Mouse (Mus musculus) telencephalon, adult 2 months (tissue): ENCODE measurements at regions not wholly inside any gene's neighbourhood (a gene's known extent, or its start where the extent isn't known, plus 50 kb on each side); places are given as distances from the start of the nearest gene placed in this dataset.

Experiments used
- DNase-seq: peaks from one replicate; pipeline ENCODE4 v3.0.0-alpha.2; 2011; ENCODE audit warnings: low read depth, low spot score

DNA sequence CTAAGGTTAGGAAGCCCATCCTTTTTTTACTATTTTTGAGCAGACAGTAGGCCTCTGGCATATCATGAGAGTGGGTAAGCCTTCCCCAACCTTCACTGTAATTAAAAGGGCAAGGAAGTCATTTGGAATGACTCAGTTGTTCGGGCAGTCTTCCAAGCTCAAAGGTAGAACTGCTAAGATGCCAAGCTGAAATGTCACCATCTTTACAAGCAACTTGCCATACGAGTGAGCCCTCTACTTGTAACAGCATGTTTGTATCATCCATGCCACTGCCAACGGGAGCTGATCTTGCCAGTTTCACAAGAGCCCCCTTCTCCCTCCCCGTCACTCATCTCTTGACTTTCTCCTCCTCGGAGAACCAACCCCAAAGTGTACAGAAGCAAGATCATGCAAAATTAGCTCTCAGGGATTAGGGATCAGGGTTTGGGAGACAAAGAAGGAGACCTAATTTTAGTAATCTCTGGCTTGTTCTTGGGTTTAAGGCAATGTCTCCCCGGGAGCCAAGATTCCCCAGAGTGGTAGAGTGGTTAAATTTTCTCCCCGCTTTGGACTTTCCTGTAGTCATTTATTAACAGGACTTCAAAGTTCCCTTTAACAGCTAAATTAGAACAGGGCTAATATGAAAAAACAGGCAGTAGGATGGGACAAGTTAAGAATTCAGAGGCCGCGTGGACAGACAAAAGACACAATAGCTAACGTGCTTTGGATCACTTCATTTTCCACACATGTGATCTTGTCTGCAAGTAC is 216.9 kb upstream of the Ankrd55 start:
- peak; percentile 8 for DNase-seq

DNA sequence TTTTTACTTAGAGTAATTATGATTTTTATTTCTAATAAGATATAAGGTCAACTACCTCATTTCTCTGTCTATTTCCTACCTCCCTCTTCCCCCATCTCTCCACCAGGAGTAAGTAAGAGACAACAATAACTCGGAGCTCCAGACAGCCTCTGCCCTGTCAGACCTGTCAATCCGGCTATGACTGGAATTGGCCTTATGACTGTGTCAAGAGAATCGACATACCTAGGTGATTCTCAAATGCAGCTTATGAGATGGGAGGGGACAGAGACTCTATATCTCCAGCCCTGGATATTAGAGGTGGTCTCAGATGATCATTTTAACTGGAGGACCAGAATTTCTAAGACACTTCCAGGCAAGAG is 216.3 kb upstream of the Ankrd55 start:
- DNase-seq, result no peak

GRCm38 (mm10) chr13:112073519-112074406 is 214.5 kb upstream of the Ankrd55 start:
- DNase-seq, result no peak

- DNase-seq, result no peak
Measured at GRCm38 (mm10) chr13:112075847-112076479, 212.3 kb upstream of the Ankrd55 start.

DNA sequence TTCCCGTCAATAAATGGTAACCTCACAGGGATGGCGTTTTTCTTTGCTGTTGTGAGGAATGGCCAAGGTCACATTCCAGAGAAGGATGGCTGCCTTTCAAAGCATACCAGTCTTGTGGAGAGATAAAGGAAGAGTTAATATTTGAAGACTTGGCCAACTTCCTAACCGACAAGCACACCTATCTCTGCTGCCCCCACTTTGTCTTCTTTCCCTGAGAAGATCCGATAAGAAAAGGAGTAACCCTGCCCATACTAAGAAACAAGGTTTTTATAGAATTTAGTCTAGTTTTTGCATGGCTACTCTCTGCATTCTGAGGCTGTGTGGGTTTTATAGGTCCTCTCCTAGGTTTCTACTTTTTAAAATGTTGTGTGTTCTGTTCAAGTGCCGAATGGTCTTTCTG is 210.2 kb upstream of the Ankrd55 start:
- no peak for DNase-seq

DNA sequence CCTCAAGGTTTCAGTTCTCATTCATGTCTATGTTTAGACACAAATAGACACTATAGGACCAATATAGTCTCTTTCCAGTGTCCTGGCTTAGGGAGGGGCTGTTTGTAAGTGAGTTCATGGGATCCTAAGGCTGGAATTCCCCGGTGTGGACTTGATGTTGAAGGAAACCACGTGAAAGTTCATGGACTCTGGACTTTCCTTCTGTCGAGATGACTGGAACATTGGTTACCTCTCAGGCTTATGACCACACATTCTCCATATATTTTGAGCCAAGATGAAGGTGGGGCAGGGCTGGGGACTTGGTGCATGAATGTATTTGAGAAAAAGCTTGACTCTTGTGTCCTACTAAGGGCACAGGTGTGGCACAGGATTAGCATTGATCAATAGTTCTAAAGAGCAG is 206.3 kb upstream of the Ankrd55 start:
- DNase-seq, result no peak

- no peak for DNase-seq
Measured at GRCm38 (mm10) chr13:112084484-112085278, 203.6 kb upstream of the Ankrd55 start.

DNA sequence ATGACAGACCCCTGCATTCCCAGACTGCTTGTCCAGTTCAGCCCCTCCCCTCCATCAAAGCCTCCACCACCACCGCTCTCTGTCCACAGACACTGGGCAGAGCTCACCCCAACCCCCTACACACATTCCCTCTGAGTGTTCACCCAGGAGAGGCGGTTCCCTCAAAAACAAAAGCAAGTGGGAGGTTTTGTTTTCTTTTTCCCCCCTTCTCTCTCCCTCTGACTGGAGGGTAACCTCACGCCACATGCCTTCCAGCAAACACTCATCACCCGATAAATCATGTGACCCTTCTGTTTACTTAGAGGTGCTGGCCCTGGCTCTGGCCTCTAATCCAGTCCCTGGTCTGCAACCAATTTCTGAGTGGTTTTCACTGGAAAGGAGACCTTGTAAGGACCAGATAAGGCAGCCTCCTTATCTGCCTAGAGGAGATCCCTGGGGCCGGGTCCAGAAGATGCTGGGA is 199.9 kb upstream of the Ankrd55 start:
- no peak for DNase-seq

- no peak for DNase-seq
Measured at GRCm38 (mm10) chr13:112090737-112091136, 197.5 kb upstream of the Ankrd55 start.

- DNase-seq, result no peak
Measured at GRCm38 (mm10) chr13:112095595-112096139, 192.6 kb upstream of the Ankrd55 start.

DNA sequence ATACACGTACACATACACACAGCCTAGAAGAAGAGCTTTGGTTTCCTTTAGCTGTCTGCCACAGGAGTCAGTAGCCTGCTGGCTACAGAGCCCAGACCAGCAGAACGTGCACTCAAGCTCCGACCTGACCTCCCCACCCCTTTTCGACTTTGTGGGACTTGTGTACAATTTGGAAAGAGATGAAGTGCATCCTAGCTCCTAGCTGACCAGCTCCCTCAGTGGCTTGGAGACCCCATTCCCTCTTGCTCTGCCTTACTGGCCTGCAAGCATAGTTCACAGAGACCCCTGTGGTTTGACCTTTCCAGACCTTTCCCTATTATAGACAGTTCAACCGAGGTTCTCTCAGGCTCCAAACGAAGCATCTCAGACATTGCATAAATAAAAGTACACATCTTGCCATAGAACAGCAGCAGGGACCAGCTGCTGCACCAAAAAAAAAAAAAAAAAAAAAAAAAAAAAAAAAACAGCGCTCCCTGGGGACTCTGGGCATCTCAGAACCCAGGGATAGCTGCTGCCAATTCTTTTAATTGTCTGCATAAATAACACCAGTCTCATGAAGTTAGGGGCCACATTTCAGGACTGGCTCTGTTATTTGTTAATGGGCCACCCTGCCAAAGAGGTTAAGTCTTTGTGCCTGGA is 188.2 kb upstream of the Ankrd55 start:
- no peak for DNase-seq

- peak; percentile 27 for DNase-seq
Measured at GRCm38 (mm10) chr13:112100592-112101420, 187.4 kb upstream of the Ankrd55 start.

GRCm38 (mm10) chr13:112101421-112101756 is 186.9 kb upstream of the Ankrd55 start:
- DNase-seq, result no peak

DNA sequence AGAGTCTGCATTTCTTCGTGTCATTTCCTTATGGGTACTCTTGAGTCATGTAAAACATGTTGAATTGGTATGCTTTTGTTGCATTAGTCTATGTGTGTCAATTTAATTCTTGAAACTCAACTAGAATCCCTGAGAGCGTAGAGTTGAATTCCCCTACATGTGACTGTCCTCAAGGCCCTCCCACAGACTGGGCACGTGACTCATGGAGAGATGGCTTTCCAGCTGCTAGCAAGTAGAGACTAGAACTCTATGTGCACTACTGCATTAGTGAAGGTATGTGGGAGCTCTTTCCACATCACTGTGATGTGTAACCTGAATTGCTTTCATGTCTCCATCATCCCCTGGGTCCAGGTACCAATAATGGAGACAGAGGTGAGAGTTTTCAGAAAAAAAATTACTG is 182.3 kb upstream of the Ankrd55 start:
- DNase-seq, result no peak

DNA sequence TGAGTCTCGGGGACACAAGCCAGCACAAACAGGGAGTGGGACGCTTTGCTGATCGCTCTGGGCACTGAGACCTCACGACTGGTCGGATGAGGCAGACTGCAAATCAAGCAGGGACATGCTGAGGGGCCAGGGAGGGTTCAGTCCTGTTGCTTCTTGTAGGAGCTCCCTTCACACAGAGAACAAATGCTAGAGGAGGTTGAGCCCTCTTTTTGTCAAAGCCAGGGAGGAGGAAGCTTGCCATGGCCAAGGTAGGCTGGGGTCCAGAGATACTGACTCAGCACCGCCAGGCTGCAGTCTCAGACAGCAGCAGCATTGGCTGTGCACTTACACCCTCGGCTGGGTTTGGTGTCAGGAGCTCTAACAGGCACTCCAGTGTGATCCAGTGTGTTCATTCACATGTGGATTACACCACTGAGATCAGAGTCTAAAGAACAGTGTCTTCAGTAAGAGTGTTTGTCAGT is 173.5 kb upstream of the Ankrd55 start:
- DNase-seq, result no peak

DNA sequence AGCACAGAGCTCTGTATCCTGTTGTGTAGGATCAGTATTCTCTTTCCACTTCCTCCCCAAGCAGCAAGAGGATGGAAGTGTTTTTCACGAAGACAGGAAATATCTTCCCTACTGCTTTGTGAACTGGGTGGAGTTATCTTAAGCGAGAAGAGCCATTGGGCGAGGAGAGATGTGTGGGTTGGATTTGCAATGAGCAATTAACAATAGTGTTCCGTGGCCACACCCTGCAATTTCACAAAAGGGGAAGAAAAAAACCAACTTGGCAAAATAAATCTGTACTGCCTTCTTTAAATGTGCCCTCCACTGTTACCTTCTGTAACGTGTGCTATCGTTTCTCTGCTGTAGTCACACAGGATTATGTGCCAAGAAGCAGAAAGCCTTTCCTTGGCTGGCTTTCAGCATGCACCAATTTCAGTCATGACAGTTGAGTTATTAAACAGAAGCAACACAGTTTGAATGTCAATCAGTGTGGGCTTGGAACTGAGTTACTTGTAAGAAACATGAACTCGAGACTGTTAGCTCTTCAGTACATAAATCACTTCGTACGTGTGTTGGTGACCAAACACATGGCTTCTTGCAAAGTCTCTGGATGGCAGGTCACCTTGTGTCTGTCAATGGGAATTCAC is 172.0 kb upstream of the Ankrd55 start:
- no peak for DNase-seq

DNA sequence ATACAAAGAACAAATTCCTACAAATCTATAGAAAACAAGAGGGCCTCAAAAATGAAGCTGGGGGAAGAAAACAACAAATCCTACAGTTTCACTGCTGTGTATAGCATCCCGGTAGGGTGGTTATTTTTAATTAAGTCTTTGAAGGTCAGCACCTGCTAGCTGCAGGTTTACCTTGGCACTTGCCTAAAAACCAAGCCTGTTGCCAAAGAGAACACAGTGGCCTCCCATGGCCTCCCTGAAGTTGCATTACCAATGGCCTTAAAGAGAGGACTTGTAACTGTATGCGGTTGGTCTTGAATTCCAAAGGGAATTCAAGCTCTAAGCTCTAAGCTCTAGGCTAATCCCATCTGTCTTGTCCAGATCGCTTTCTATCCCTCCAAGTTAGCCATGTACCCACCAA is 169.7 kb upstream of the Ankrd55 start:
- no peak for DNase-seq

DNA sequence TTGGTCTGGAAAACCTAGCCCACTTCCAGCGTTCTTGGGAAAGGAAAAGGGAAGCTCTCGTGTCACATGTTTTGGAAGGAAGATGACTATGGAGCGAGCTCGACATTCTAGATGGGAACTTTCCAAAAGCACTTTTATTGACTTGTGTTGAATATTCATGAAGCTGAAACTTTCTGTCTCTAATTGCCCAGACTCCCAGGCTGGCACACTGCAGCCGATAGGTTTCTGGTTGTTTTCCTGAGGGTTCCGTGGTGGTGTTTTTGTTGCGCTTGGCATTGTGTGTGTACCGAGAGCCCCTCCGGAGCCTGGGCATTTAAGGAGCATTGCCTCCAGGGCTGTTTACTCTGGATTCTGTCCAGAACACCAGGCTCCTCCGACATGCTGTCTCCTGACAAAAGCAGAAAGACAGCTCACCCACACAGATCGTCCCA is 168.6 kb upstream of the Ankrd55 start:
- no peak for DNase-seq

- no peak for DNase-seq
Measured at GRCm38 (mm10) chr13:112120346-112120745, 167.9 kb upstream of the Ankrd55 start.
